Mouse (Mus musculus): Measurements from ENCODE around the gene Iars2.

The Iars2 gene

GRCm38 (mm10) chr1:185279288-185279687 lies 49.9 kb downstream of the Iars2 start:
- in situ Hi-C loops (cut with MseI, MboI), result no loop called here

DNA sequence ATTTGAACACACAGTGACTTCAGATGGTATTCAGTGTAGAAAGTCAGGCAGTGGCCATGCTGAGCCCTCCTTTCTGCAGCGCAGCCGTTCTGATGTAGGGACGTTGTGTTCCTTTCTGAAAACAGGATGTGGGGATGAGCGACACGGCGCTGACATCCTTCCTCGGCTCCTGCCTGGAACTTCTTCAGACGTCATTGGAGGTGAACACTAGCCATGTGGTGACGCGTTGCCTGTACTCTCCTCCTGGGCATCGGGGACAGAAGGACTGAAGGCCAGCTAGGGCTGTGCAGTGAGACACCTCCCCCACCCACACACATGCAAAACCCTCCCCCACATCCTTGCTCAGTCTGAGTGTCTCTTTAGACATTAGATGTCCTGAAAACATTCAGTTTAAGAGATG lies 52.2 kb downstream of the Iars2 start:
- in situ Hi-C loops (cut with MseI, MboI), result no loop called here

GRCm38 (mm10) chr1:185275976-185276375 lies 53.2 kb downstream of the Iars2 start:
- in situ Hi-C loops (cut with MseI, MboI), result no loop called here

GRCm38 (mm10) chr1:185274819-185275545 lies 54.2 kb downstream of the Iars2 start:
- in situ Hi-C loops (cut with MseI, MboI), result no loop called here

DNA sequence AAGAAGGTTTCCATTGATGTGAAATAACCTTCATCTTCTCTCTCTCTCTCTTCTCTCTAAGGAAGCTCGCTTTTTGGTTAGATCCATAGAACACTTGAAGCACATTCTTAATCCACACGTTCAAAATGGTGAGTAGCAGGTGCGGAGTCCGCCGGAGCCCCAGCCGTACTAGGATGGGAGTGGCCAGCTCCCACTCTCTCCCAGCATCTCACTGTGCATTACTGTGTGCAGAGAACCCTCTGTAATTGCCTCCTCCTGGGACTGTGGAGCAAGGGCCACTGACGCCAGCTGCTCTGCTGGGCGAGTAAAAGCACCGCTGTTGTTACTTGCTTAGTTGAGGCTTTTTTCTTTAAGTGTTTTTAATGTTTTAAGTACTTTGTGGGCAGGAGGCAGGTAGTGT lies 57.8 kb downstream of the Iars2 start:
- in situ Hi-C loops (cut with MseI, MboI), result no loop called here

- in situ Hi-C loops (cut with MseI, MboI), result no loop called here
Measured at GRCm38 (mm10) chr1:185270403-185271097, 58.6 kb downstream of the Iars2 start.

GRCm38 (mm10) chr1:185268675-185269074 lies 60.5 kb downstream of the Iars2 start:
- in situ Hi-C loops (cut with MseI, MboI), result no loop called here

DNA sequence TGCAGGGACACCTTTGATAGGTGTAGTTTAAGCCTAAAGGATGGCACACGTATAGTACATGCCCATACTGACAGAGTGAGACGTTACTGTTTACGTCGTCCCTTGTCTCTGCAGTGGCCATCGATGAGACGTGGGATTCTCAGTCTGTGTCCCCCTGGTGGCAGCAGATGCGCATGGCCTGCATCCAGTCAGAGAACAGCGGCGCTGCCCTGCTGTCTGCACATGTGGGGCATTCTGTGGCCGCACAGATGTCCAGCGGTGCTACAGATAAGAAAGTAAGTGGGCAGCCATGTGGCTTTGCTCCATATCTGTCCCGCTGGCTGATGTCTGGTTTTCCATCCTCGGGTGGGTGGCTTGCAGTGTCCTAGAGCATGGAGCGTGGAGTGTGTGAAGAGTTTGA lies 66.6 kb downstream of the Iars2 start:
- in situ Hi-C loops (cut with MseI, MboI), result no loop called here

GRCm38 (mm10) chr1:185256753-185257152 lies 72.4 kb downstream of the Iars2 start:
- in situ Hi-C loops (cut with MseI, MboI), result no loop called here

- in situ Hi-C loops (cut with MseI, MboI), result no loop called here
Measured at GRCm38 (mm10) chr1:185255336-185255735, 73.9 kb downstream of the Iars2 start.

DNA sequence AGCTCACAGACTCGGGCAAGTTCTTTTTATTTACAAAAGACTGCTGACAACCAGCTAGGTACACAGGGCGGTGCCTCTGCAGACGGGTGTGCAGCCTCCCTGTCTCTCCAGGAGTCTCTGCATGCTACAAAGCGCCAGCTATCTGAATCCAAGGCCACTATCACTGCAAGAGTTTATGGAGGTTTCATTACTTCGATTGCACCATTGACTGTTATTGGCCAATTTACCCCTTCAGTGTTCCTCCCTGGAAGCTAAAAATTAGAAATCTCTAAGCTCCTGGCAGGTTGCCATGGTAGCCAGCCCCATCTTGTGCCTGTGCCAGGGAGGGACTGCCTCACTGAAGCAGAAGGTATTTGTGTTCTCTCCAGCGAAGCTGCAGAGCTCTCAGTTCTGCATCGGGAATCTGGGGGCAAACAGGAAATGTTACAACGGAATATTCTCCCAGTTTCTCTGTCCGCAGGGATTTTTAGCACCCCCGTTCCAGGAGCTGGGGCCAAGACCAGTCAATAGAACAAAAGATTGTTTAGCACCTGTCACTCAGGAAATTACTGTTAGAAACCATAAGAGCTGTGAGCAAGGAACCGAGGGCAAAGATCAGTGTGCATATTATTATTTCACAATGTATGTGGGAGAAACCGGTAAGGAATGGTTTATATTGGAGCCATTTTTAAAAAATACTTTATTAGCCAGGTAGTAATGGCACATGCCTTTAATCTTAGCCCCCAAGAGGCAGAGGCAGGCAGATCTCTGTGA lies 75.9 kb downstream of the Iars2 start:
- in situ Hi-C loops (cut with MseI, MboI), result no loop called here

- in situ Hi-C loops (cut with MseI, MboI), result no loop called here
Measured at GRCm38 (mm10) chr1:185252351-185252750, 76.8 kb downstream of the Iars2 start.

- in situ Hi-C loops (cut with MseI, MboI), result no loop called here
Measured at GRCm38 (mm10) chr1:185248728-185249127, 80.5 kb downstream of the Iars2 start.

GRCm38 (mm10) chr1:185247429-185248085 lies 81.6 kb downstream of the Iars2 start:
- in situ Hi-C loops (cut with MseI, MboI), result no loop called here

DNA sequence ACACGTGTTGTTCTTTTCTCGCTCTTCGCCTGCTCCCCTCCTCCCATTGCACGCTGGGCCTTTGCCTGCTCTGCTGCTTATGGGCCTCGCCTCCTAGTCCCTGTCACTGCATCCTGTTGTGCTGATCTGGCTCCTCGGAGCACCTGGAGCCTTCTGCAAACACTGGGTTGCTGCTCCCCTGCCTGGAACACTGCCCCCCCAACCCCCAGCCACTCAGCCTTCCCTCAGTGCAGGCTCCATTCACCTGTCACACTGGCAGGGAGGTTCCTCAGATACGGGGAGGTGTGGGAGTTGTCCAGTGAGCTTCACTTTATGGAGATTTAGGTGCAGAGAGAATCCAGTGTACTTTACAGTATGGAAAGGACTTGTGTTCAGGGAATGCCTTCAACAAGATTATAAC lies 83.7 kb downstream of the Iars2 start:
- in situ Hi-C loops (cut with MseI, MboI), result no loop called here

DNA sequence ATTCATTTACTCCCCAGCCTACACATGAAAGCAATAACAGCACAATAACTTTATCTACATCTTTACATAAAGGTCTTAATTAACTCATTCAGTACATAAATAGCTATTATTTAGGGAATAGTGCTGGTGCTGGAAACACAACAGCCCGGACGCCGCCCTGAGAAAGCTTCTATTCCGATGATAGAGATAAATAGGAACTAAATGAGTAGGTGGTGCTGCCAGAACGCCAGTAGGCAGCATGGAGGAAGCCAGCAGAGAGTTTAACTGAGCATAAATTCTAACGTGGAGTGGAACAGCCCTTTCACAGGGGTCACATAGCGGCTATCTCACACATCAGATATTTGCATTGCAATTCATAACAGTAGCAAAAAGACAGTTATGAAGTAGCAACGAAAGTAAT lies 86.2 kb downstream of the Iars2 start:
- in situ Hi-C loops (cut with MseI, MboI), result no loop called here

DNA sequence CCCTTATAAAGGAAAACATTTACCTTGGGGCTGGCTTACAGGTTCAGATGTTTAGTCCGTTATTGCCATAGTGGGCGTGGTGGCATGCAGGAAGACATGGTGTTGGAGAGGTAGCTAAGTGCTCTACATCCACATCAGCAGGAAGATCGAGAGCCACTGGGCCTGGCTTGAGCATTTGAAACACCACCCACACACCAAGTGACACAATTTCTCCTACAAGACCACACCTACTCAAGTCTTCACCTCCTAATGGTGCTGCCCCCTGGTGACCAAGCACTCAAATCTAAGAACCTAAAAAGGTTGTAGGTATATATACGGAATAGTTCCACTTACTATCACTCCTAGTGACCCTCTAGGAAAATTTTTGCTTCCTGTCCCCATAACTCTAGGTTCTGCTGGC lies 92.7 kb downstream of the Iars2 start:
- in situ Hi-C loops (cut with MseI, MboI), result no loop called here

DNA sequence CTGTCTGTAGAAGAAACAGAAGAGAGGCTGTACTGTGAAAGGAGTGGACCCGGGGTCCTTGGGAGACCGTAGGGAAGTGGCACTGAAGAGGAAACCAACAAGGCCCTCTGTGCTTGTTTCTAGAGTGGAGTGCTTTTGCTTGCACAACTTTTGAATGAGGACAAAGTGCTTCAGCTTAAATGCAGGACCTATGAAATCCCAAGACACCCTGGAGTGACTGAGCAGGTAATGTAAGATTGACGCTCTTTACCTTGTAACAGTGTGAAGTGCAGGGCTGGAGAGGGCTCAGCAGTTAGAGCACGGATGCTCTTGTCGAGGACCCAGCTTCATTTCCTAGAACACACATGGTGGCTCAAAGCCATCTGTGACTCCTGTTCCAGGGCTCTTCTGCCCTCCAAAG lies 93.4 kb downstream of the Iars2 start:
- in situ Hi-C loops (cut with MseI, MboI), result no loop called here
